Mouse (Mus musculus) adrenal gland (tissue): Measurements from ENCODE around the gene Slc17a5.

Experiments
- intact Hi-C: fragments of 180-260 bp; cut with DNase I; formaldehyde crosslinking; loops from one replicate; pipeline ENCODE4 v1.15.1; 2025
- long read RNA-seq, 2 experiments: library from polyadenylated mRNA; unstranded; transcript quantifications; one replicate each; pipeline ENCODE4 v2.0.0; 2020; ENCODE audit warnings: borderline replicate concordance in 1 of 2; ENCODE audit not compliant: insufficient replicate concordance in 1 of 2

Slc17a5 gene
- long read RNA-seq, experiment 1, transcript Slc17a5-201 (11 exons, 3,236 nt), result major isoform, 11 of 20 reads
- long read RNA-seq, experiment 1, partial matches to known transcripts, result 3 of 20 reads
- long read RNA-seq, experiment 1, other reads (novel, unspliced or antisense), result 4 of 20 reads
- long read RNA-seq, experiment 2, transcript Slc17a5-201 (11 exons, 3,236 nt), result major isoform, 11 of 17 reads
- long read RNA-seq, experiment 2, partial matches to known transcripts, result 2 of 17 reads
- long read RNA-seq, experiment 2, other reads (novel, unspliced or antisense), result 3 of 17 reads

GRCm38 (mm10) chr9:78587914-78588313 lies at the start of gene Slc17a5:
Gene Slc17a5, minus strand, starts transcription at chr9:78588041.
- intact Hi-C loops, result no loop called here

GRCm38 (mm10) chr9:78633976-78634375 lies 46.1 kb upstream of the Slc17a5 start:
- intact Hi-C loops, result no loop called here

- intact Hi-C loops, result no loop called here
These were observed 44.1 kb upstream of the Slc17a5 start for GRCm38 (mm10) chr9:78631755-78632434.

- intact Hi-C loops, result no loop called here
These were observed 42.1 kb upstream of the Slc17a5 start for GRCm38 (mm10) chr9:78629991-78630390.

- intact Hi-C loops, result no loop called here
These were observed 35.5 kb upstream of the Slc17a5 start for GRCm38 (mm10) chr9:78623301-78623747.

- intact Hi-C loops, result no loop called here
These were observed 31.4 kb upstream of the Slc17a5 start for GRCm38 (mm10) chr9:78619285-78619684.

GRCm38 (mm10) chr9:78615401-78616021 lies 27.7 kb upstream of the Slc17a5 start, which contains the start of gene Cd109:
Gene Cd109, plus strand, starts transcription at chr9:78615546.
- intact Hi-C loops, result no loop called here

GRCm38 (mm10) chr9:78614201-78614600 lies 26.4 kb upstream of the Slc17a5 start:
- intact Hi-C loops, result no loop called here

- intact Hi-C loops, result no loop called here
These were observed 13.3 kb upstream of the Slc17a5 start for GRCm38 (mm10) chr9:78601046-78601730.

GRCm38 (mm10) chr9:78599927-78600326 lies 12.1 kb upstream of the Slc17a5 start:
- intact Hi-C loops, result no loop called here

- intact Hi-C loops, result no loop called here
These were observed 9.0 kb upstream of the Slc17a5 start for GRCm38 (mm10) chr9:78596834-78597233.

- intact Hi-C loops, result no loop called here
These were observed 8.1 kb upstream of the Slc17a5 start for GRCm38 (mm10) chr9:78595769-78596555.

GRCm38 (mm10) chr9:78595257-78595656 lies 7.4 kb upstream of the Slc17a5 start:
- intact Hi-C loops, result no loop called here

GRCm38 (mm10) chr9:78590471-78590870 lies 2.6 kb upstream of the Slc17a5 start:
- intact Hi-C loops, result no loop called here

- intact Hi-C loops, result no loop called here
These were observed 681 bp upstream of the Slc17a5 start for GRCm38 (mm10) chr9:78588411-78589033.

- intact Hi-C loops, result no loop called here
These were observed 490 bp downstream of the Slc17a5 start for GRCm38 (mm10) chr9:78587218-78587883.

GRCm38 (mm10) chr9:78579644-78580396 lies 8.0 kb downstream of the Slc17a5 start:
- intact Hi-C loops, result no loop called here

GRCm38 (mm10) chr9:78578824-78579223 lies 9.0 kb downstream of the Slc17a5 start:
- intact Hi-C loops, result no loop called here

- intact Hi-C loops, result no loop called here
These were observed 11.4 kb downstream of the Slc17a5 start for GRCm38 (mm10) chr9:78576466-78576865.
